Mouse (Mus musculus) intestine, embryonic 15.5 days (tissue): ENCODE results near the gene Rft1. TPM values are rescaled to one million over a fixed set of nuclear protein-coding genes. Genes with fewer than 3 reads are reported as not detected.

Experiments
- ATAC-seq: fragments of 200-750 bp; cut with Nextera tagmentation; 2 replicates; pipeline ENCODE4 v1.8.0; 2017; ENCODE audit warnings: moderate TSS enrichment, moderate library complexity
- H3K27ac ChIP-seq: fragments of 300-500 bp; sonication (generic); 2 replicates; pipeline ENCODE4 v1.5.1; 2015; ENCODE audit warnings: mild to moderate bottlenecking, inconsistent platforms
- H3K27me3 ChIP-seq: fragments of 300-500 bp; sonication (generic); replicated peaks from 2 replicates; pipeline ENCODE4 v1.6.1; 2015; ENCODE audit warnings: inconsistent platforms
- H3K36me3 ChIP-seq: fragments of 300-500 bp; sonication (generic); 2 replicates; pipeline ENCODE4 v1.6.1; 2015; ENCODE audit warnings: inconsistent platforms
- H3K4me1 ChIP-seq: fragments of 300-500 bp; sonication (generic); replicated peaks from 2 replicates; pipeline ENCODE4 v1.6.1; 2015; ENCODE audit warnings: inconsistent platforms
- H3K4me2 ChIP-seq: fragments of 300-500 bp; sonication (generic); replicated peaks from 2 replicates; pipeline ENCODE4 v1.6.1; 2015; ENCODE audit warnings: mild to moderate bottlenecking, inconsistent platforms
- H3K4me3 ChIP-seq: fragments of 300-500 bp; sonication (generic); replicated peaks from 2 replicates; pipeline ENCODE4 v1.5.1; 2015; ENCODE audit warnings: inconsistent platforms
- H3K9ac ChIP-seq: fragments of 300-500 bp; sonication (generic); 2 replicates; pipeline ENCODE4 v1.6.1; 2015; ENCODE audit warnings: inconsistent platforms
- H3K9me3 ChIP-seq: fragments of 300-500 bp; sonication (generic); 2 replicates; pipeline ENCODE4 v1.6.1; 2016; ENCODE audit warnings: inconsistent platforms
- WGBS: fragments of 180-500 bp; shearing (Covaris S2); methylation state at CpG from one replicate; pipeline ENCODE4 v1.1.7; 2015; 5-methylcytosine and 5-hydroxymethylcytosine counted together
- polyA plus RNA-seq: library from polyadenylated mRNA; unstranded; fragments of >200 nt; fragmentation: Nextera tagmentation; extraction: Ambion mirVana; gene quantifications from 2 replicates; pipeline ENCODE4 v1.2.1, GENCODE M21; 2015

Gene Rft1
- polyA plus RNA-seq, 1 experiment from 2014 or later: 12.6 TPM

GRCm38 (mm10) chr14:30634418-30634817 lies 19.7 kb upstream of the Rft1 start:
- no peak overlapping the region for H3K9ac ChIP-seq
- no peaks in the 10 kb centered on the region for H3K9me3 ChIP-seq
- no peak overlapping the region for H3K4me3 ChIP-seq
- no peaks in the 10 kb centered on the region for H3K27me3 ChIP-seq
- no peaks in the 10 kb centered on the region for H3K36me3 ChIP-seq
- H3K4me2 ChIP-seq: no peak overlapping the region
- 0 out of 2 replicates have a peak overlapping the region, but pooled peaks have one; percentile 76 for H3K27ac ChIP-seq
- ATAC-seq: no peak
- 88% methylated on average over 1 of the region's 1 CpGs for WGBS
- peaks cover 37% of the 10 kb centered on the region for H3K4me1 ChIP-seq

GRCm38 (mm10) chr14:30635219-30635910 lies 18.8 kb upstream of the Rft1 start:
- ATAC-seq: peak; percentile 74
- no peaks in the 10 kb centered on the region for H3K9me3 ChIP-seq
- peak overlapping the region; percentile 76 for H3K27ac ChIP-seq
- H3K4me1 ChIP-seq: peaks cover 41% of the 10 kb centered on the region
- WGBS: 56% methylated on average over 13 of the region's 13 CpGs
- H3K4me3 ChIP-seq: no peak overlapping the region
- H3K27me3 ChIP-seq: no peaks in the 10 kb centered on the region
- no peaks in the 10 kb centered on the region for H3K36me3 ChIP-seq
- H3K9ac ChIP-seq: peak overlapping the region; percentile 5; the same call in 1 of the 2 replicates
- H3K4me2 ChIP-seq: peak overlapping the region; percentile 9; the same call in 1 of the 2 replicates

GRCm38 (mm10) chr14:30636499-30636898 lies 17.7 kb upstream of the Rft1 start:
- Histone ChIP-seq H3K4me3 (no peak overlapping the region), H3K4me2 (no peak overlapping the region), H3K9me3 (no peaks in the 10 kb centered on the region), H3K4me1 (peaks cover 39% of the 10 kb centered on the region), H3K36me3 (no peaks in the 10 kb centered on the region), H3K9ac (no peak overlapping the region), H3K27ac (0 out of 2 replicates have a peak overlapping the region, but pooled peaks have one; percentile 18), H3K27me3 (no peaks in the 10 kb centered on the region)
- 86% methylated on average over 9 of the region's 9 CpGs for WGBS
- no peak for ATAC-seq

- ATAC-seq: peak; percentile 69
- 0 out of 2 replicates have a peak overlapping the region, but pooled peaks have one; percentile 18 for H3K27ac ChIP-seq
Observed at GRCm38 (mm10) chr14:30637087-30637486, 17.1 kb upstream of the Rft1 start.

GRCm38 (mm10) chr14:30638009-30638408 lies 16.2 kb upstream of the Rft1 start:
- H3K27me3 ChIP-seq: no peaks in the 10 kb centered on the region
- H3K4me2 ChIP-seq: no peak overlapping the region
- no peaks in the 10 kb centered on the region for H3K9me3 ChIP-seq
- 80% methylated on average over 4 of the region's 4 CpGs for WGBS
- no peak overlapping the region for H3K9ac ChIP-seq
- no peak overlapping the region for H3K4me3 ChIP-seq
- no peaks in the 10 kb centered on the region for H3K36me3 ChIP-seq
- H3K4me1 ChIP-seq: peaks cover 35% of the 10 kb centered on the region
- H3K27ac ChIP-seq: no peak overlapping the region
- no peak for ATAC-seq

More at GRCm38 (mm10) chr14:30637087-30637486, 17.1 kb upstream of the Rft1 start:
- H3K4me1 ChIP-seq: peaks cover 35% of the 10 kb centered on the region
- H3K27me3 ChIP-seq: no peaks in the 10 kb centered on the region
- WGBS: 66% methylated on average over 2 of the region's 2 CpGs
- no peak overlapping the region for H3K4me3 ChIP-seq
- no peak overlapping the region for H3K9ac ChIP-seq
- no peak overlapping the region for H3K4me2 ChIP-seq
- no peaks in the 10 kb centered on the region for H3K36me3 ChIP-seq
- no peaks in the 10 kb centered on the region for H3K9me3 ChIP-seq

GRCm38 (mm10) chr14:30638686-30639085 lies 15.5 kb upstream of the Rft1 start:
- no peak overlapping the region for H3K4me3 ChIP-seq
- H3K9me3 ChIP-seq: no peaks in the 10 kb centered on the region
- no peaks in the 10 kb centered on the region for H3K36me3 ChIP-seq
- no peak for ATAC-seq
- H3K4me2 ChIP-seq: no peak overlapping the region
- H3K9ac ChIP-seq: no peak overlapping the region
- H3K27ac ChIP-seq: no peak overlapping the region
- 83% methylated on average over 4 of the region's 4 CpGs for WGBS
- H3K27me3 ChIP-seq: no peaks in the 10 kb centered on the region
- H3K4me1 ChIP-seq: peaks cover 35% of the 10 kb centered on the region

GRCm38 (mm10) chr14:30641748-30642147 lies 12.4 kb upstream of the Rft1 start:
- H3K9me3 ChIP-seq: no peaks in the 10 kb centered on the region
- 0 out of 2 replicates have a peak, but pooled peaks cover 14% of the 10 kb centered on the region for H3K4me1 ChIP-seq
- H3K27me3 ChIP-seq: no peaks in the 10 kb centered on the region
- no peak overlapping the region for H3K4me2 ChIP-seq
- H3K9ac ChIP-seq: no peak overlapping the region
- WGBS: 72% methylated on average over 2 of the region's 2 CpGs
- H3K36me3 ChIP-seq: no peaks in the 10 kb centered on the region
- H3K4me3 ChIP-seq: no peak overlapping the region
- ATAC-seq: no peak
- no peak overlapping the region for H3K27ac ChIP-seq

GRCm38 (mm10) chr14:30644026-30644425 lies 10.1 kb upstream of the Rft1 start:
- H3K9ac ChIP-seq: no peak overlapping the region
- no peak for ATAC-seq
- H3K27me3 ChIP-seq: no peaks in the 10 kb centered on the region
- no peak overlapping the region for H3K4me2 ChIP-seq
- 94% methylated on average over 2 of the region's 2 CpGs for WGBS
- H3K4me3 ChIP-seq: no peak overlapping the region
- H3K27ac ChIP-seq: no peak overlapping the region
- H3K36me3 ChIP-seq: no peaks in the 10 kb centered on the region
- H3K9me3 ChIP-seq: no peaks in the 10 kb centered on the region
- H3K4me1 ChIP-seq: 0 out of 2 replicates have a peak, but pooled peaks cover 5% of the 10 kb centered on the region

GRCm38 (mm10) chr14:30645066-30645465 lies 9.1 kb upstream of the Rft1 start:
- H3K27ac ChIP-seq: no peak overlapping the region
- H3K4me1 ChIP-seq: 0 out of 2 replicates have a peak, but pooled peaks cover 4% of the 10 kb centered on the region
- WGBS: 69% methylated on average over 8 of the region's 8 CpGs
- no peak overlapping the region for H3K4me3 ChIP-seq
- H3K9ac ChIP-seq: no peak overlapping the region
- H3K27me3 ChIP-seq: no peaks in the 10 kb centered on the region
- H3K4me2 ChIP-seq: no peak overlapping the region
- no peaks in the 10 kb centered on the region for H3K9me3 ChIP-seq
- no peaks in the 10 kb centered on the region for H3K36me3 ChIP-seq
- ATAC-seq: no peak

GRCm38 (mm10) chr14:30646486-30646885 lies 7.7 kb upstream of the Rft1 start:
- no peak overlapping the region for H3K4me2 ChIP-seq
- no peaks in the 10 kb centered on the region for H3K4me1 ChIP-seq
- H3K9ac ChIP-seq: no peak overlapping the region
- no peaks in the 10 kb centered on the region for H3K27me3 ChIP-seq
- no peak overlapping the region for H3K27ac ChIP-seq
- H3K9me3 ChIP-seq: no peaks in the 10 kb centered on the region
- no peak for ATAC-seq
- no peak overlapping the region for H3K4me3 ChIP-seq
- 80% methylated on average over 1 of the region's 1 CpGs for WGBS
- no peaks in the 10 kb centered on the region for H3K36me3 ChIP-seq

- Histone ChIP-seq H3K9ac (no peak overlapping the region), H3K27me3 (no peaks in the 10 kb centered on the region)
Observed at GRCm38 (mm10) chr14:30648478-30648877, 5.7 kb upstream of the Rft1 start.

GRCm38 (mm10) chr14:30649745-30650144 lies 4.4 kb upstream of the Rft1 start:
- Histone ChIP-seq H3K27ac (no peak overlapping the region), H3K4me2 (no peak overlapping the region), H3K9ac (no peak overlapping the region), H3K4me1 (no peaks in the 10 kb centered on the region), H3K27me3 (no peaks in the 10 kb centered on the region), H3K4me3 (no peak overlapping the region), H3K36me3 (no peaks in the 10 kb centered on the region), H3K9me3 (no peaks in the 10 kb centered on the region)
- ATAC-seq: no peak
- 84% methylated on average over 8 of the region's 8 CpGs for WGBS

More at GRCm38 (mm10) chr14:30648478-30648877, 5.7 kb upstream of the Rft1 start:
- Histone ChIP-seq H3K4me3 (no peak overlapping the region), H3K4me2 (no peak overlapping the region), H3K4me1 (no peaks in the 10 kb centered on the region), H3K36me3 (no peaks in the 10 kb centered on the region), H3K9me3 (no peaks in the 10 kb centered on the region), H3K27ac (no peak overlapping the region)
- ATAC-seq: no peak
- 60% methylated on average over 3 of the region's 3 CpGs for WGBS

- H3K4me3 ChIP-seq: no peak overlapping the region
- no peaks in the 10 kb centered on the region for H3K9me3 ChIP-seq
- H3K9ac ChIP-seq: no peak overlapping the region
- H3K27ac ChIP-seq: no peak overlapping the region
- no peaks in the 10 kb centered on the region for H3K36me3 ChIP-seq
- H3K4me2 ChIP-seq: no peak overlapping the region
- H3K4me1 ChIP-seq: no peaks in the 10 kb centered on the region
- no peaks in the 10 kb centered on the region for H3K27me3 ChIP-seq
- ATAC-seq: peak; percentile 50
- WGBS: 19% methylated on average over 4 of the region's 4 CpGs
Observed at GRCm38 (mm10) chr14:30650969-30651368, 3.2 kb upstream of the Rft1 start.
